Mouse (Mus musculus): ENCODE measurements around the gene Sorcs2.

Gene Sorcs2

GRCm38 (mm10) chr5:36168963-36169650 lies 228.8 kb downstream of the Sorcs2 start:
- peak; percentile 22 to 49 for DNase-seq

DNA sequence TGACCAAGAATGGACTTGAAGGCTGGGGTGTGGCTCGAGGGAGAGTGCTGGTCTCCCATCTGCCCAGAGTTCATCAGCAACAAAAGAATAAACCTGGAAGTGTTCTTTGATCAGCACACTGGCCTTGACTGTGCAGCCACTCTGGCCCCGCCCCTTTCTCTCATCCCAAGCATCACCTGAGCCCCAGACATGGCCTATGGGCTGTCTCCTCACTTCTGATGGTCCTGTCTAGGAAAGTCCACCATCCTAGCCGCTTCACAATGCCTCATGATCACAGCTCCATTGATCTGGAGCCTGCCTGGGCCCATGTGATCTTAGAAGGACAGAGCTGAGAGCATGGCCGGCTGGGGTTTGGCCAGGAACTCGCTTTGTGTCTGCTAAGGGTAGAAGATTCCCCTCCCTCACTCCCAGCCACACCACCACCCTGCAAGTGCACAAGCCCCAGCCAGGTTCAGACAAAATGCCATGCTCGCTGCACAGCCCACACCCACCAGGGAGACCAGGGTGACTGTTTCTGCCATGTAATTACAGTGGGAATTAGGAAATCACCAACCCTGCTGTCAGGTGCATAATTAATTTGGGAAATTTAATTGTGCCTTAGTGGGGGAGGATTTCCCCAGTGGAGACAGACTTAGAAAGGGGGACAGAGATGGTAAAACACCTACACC lies 231.5 kb downstream of the Sorcs2 start:
- DNase-seq, result no peak

DNA sequence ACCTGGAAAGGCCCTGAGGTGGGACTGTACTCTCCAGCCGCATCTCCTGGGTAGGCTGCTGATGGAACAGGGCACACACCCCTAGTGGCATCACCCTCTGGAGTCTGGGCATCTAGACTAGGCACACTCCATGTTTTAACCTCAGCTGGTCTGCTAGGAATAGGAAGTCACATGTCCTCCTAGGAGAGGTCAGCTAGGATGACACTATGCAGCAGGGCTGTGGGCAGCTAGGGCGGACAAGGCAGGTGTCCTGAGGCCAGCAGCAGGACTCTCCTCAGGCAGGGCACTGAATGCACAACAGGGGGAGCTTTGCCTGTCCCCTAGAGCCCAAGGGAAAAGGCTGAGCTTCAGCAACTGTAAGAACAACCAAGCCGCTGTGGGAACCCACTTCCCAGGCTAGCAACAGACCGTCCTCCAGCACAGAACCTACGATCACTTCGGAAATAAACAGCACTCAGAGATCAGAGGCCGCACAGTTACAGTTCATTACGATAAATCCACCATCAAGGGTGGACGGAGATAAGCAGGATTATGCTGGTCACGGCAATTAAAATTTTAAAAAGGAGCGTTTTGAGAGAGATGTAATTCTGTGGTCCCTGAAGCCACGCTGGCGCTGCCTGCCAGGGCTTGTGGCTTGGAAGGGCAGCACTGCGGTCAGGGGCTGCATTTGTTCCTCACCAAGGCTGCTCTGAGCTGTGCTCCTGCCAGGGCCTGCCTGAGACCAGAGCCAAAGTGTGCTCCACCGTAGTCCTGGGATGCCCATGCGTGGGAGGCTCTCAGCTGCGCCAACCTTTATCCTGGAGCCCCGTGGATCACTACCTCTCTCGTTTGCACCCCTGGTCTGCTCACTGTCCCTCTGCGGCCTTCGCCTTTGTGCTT lies 232.3 kb downstream of the Sorcs2 start:
- DNase-seq, result peak in 1 of 2 experiments; percentile 23

DNA sequence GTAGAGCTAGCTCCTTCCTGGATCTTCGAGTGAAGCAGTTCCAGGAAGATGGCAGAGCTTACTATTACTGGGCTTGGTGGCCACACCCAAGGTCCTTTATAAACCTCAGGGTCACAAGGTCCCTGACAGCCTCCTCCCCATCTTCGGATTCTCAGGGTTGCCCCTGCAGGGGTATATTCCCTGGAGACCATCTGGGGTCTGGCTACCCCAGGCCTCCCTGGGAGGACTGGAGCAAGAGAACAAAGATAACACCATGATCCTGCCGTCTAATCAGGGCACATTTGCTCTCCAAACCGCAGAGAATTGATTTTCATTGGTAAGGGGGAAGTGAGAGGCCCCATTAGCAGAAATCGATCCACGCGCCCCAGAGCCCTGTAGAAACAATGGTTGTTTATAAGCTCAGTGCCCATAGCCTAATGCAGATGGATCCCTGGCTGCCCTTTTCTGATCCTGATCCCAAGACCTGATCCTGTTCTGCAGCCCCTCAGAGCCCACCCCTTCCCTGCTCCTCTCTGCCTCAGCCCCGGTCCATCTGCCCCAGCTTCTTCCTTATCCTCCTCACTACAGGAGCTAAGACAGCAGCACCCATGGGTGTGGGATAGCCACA lies 243.0 kb downstream of the Sorcs2 start:
- no peak for DNase-seq

GRCm38 (mm10) chr5:36153261-36153660 lies 244.7 kb downstream of the Sorcs2 start:
- DNase-seq, result peak; percentile 15 to 38

DNA sequence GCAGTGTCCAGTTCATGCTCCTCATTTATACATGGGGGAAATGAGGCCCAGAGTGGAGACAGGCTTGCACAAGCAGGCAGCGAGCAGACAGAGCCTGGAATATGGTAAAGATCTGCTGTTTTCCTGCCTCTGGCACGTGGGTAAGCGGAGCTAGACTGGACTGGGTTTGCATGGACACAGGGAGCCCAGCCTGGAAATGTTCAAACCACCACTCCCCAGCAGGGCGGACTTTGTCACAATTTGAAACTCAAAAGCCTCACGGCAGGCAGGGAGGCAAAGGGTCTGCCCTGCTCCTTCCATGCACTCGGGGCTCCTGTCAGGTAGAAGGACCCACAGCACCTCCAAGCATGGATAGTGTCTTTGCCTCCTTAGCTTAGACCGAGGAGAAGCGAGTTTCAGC lies 246.9 kb downstream of the Sorcs2 start:
- DNase-seq, result no peak

- DNase-seq, result no peak
These were observed 248.8 kb downstream of the Sorcs2 start for GRCm38 (mm10) chr5:36149098-36149497.

DNA sequence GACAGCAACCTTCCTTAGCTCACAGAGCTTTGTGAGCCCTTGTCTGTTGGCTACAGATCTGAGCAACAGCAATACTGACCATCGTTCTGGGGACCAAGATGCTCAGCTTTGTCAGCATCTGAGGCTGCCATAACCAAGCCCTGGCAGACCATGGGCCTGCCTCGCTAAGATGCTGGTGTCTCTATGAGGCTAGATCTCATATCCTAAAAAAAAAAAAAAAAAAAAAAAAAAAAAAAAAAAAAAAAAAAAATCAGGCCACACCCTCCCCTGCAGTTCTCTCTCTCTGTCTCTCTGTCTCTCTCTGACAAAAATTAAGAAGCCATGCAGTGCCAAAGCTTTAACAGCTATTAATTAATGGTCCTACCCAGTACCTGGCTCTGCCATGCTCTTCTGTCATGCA lies 251.3 kb downstream of the Sorcs2 start:
- DNase-seq, result no peak

DNA sequence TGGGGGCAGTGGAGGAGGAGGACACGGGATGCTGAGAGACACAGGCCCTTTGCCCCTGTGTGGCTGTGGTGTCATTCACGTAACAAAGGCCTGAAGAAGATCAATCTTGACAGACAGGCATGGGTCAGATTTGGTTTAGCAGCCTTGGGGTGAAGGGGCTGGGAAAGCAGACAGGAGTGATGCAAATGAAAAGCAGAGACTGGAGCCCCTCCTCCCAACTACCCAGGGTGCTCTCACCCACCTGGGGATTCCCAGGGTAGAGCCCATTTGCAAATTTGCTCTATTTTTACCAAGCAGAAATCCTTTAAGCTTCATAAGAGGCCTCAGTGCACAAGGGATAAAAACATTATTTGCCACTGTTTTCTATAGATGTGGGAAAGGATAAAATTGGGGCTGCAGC lies 253.4 kb downstream of the Sorcs2 start:
- DNase-seq, result no peak

- no peak for DNase-seq
These were observed 256.2 kb downstream of the Sorcs2 start for GRCm38 (mm10) chr5:36141676-36142255.

DNA sequence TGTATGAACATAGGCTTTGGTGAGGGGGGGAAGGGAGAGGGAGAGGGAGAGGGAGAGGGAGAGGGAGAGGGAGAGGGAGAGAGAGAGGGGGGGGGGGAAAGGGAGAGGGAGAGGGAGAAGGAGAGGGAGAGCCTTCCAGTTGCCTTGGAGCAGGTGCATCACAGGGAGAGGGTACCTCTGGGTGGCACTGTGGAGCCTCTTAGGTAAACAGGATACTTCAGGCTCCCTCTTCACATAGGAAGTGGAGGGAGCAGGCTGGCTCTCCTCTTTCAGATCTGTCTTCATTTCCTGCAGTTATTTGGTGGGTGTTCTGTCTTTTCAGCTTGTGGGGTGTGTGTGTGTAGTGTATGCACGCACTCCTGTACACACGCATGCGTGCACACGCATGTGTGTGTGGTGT lies 256.8 kb downstream of the Sorcs2 start:
- peak in 1 of 2 experiments; percentile 26 for DNase-seq

GRCm38 (mm10) chr5:36139766-36140165 lies 258.2 kb downstream of the Sorcs2 start:
- DNase-seq, result no peak

DNA sequence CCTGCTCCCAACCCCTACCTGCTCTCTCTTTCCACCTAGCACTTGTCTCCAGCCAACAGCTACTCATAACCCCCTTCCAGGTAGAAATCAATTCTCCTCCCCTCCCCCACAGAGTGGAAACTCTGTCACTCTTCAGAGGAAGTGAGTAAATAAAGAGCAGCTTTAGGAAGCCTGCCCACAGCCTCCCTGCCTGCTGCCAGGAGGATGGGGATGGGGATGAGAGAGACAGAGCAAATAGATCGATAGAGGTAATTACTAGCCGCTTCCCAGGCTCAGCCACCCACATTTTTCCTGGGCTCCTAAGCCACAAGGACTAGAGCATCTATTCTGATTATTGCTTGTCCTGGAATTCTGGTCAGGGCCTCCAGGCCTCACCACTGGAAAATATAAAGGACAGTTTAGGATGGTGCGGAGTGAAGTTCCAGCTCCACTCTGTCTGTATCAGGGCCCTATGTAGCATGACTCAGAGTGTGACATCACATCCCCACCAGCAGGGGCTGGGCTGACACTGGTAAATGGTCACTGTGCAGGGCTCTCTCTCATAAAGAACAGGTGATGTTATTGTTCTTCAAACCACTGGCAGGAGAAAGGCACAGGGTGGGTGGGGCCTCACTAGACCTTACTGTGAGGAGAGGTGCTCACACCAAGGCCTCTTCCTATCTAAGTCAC lies 261.9 kb downstream of the Sorcs2 start:
- DNase-seq, result no peak

DNA sequence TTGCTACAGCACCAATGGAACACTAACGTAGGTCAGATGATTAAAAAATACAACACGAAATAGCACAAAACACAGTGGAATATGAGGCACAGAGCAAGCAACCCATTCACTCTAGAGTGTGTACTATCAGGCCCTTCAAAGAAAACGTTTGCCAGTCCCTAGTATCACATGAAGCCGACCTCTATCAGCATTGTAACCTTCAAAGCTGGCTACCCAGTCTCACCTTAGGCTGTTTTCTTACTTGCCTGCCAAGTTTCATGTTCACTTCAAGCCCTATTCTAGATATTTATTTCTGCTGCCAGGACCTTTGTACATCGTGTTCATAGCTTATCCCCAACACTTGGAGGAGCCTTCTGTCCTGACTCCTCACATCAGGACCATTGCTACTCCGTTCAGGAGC lies 263.6 kb downstream of the Sorcs2 start:
- no peak for DNase-seq

DNA sequence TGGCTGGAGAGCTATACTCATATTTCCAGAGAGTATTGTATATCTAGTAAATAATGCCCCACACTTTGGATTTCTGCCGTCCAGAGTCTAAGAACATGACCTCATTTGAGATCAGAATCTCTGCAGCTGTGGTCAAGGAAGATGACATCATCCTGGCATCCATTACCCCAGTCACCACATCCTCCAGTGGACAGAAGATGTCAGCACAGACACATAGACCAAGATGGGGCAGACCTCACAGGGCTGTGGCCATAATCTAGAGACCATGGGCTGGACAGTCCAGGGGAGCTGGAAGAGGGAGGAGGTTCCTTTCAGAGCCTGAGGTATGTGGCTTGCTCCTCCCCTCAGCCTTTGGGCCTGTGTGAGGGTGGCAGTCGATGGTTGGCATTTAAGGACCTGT lies 264.0 kb downstream of the Sorcs2 start:
- DNase-seq, result no peak

DNA sequence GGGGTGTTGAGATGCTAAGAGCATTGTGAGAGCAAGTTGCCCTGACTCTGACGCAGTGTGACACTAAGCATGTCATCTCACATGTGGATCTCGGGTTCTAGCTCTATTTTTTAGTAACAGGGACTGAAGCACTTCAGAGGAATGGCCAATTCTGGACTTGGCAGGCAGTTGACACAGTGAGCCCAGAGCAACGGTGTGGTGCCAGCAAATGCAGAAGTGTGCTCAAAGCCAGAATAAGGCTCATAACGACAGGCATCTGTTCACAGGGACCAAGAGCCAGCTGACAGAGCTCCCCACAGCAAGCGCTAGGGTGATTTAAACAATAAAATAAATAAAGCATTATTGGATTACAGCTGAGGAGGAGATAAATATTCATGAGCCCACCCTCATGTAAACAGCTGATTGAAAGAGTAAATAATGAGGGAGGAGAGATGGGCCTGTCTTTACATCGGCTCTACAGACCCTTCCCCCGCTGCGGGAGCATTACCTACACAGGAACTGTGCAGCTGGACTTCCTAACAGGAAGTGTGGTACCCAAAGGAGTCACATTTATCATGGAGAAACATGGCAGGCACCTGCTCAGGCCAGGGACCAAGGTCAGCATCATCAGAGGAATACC lies 267.4 kb downstream of the Sorcs2 start:
- DNase-seq, result peak; percentile 20 to 40

DNA sequence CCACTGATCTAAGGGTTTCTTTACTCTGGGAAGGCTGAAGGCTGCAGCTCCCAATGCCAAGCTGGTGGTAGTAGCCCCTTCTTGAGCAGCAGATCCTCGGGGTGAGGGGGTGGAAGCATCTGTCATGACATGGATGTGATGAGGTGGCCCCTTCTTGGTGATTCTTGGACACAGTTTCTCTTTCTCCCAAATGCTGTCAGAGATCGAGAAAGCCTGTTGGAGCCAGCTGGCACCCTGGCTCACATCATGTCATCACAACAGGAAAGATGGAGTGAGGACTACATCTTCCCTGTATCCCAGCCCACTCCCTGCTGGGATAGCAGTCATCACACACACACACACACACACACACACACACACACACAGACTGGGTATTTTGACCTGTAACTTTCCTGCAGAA lies 268.3 kb downstream of the Sorcs2 start:
- DNase-seq, result no peak

DNA sequence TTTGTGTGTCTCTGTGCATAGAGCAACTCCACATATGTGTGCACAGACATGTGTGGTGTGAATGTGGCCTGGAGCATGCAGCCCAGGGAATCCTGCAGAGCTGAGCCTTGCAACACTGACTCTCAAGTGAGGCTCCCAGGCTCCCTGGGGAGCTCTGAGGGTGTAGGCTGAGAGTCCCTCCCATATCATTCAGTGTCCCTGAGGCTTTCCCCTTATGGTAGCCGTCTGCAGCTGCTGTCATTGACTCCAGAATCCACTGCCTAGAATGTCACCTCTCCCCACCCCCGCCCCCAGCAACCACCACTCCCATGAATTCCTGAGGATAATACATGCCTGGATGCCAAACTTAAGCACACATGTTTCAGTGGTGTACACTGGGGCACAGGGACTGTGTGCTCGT lies 269.4 kb downstream of the Sorcs2 start:
- DNase-seq, result no peak

DNA sequence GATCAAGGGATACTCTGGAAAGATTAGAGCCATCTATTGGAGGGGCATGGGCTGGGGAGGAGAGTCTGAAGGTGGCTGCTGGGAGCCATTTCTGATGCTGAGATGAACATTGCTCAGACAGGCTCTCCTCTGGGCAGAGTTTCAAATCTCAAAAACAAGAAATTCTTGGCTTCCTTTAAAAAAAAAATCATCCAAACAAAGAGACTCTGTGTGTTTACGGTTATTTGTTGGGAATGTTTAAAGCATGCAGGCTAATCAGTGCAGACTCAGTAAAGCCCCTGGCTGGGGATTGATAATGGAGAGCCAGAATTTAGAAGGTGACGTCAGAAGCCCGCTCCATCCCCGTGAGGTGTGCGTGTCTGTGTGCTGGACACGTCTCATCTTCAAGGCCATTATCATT lies 272.9 kb downstream of the Sorcs2 start:
- no peak for DNase-seq

DNA sequence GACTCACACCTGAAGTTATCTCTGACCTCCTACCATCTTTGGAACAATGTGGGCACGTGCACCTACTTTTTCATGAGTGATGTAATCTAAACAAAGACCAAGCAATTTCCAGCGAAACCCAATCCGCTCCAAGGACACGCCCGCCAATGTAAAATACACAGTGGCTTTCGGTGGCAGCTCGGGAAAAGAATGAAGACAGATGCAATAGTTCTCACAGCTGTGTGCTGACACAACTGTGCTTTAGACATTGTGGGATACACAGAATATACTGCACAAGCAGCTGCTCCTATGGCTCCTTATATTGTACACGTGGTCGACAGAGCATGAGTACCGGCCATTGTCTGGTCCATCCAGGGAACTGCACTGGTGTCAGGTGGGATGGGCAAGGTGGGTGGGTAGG lies 275.0 kb downstream of the Sorcs2 start:
- DNase-seq, result no peak

- no peak for DNase-seq
These were observed 277.0 kb downstream of the Sorcs2 start for GRCm38 (mm10) chr5:36120931-36121341.

- no peak for DNase-seq
These were observed 279.9 kb downstream of the Sorcs2 start for GRCm38 (mm10) chr5:36118061-36118460.
